Mouse (Mus musculus): ENCODE measurements at regions not wholly inside any gene's neighbourhood (a gene's known extent, or its start where the extent isn't known, plus 50 kb on each side); places are given as distances from the start of the nearest gene placed in this dataset.

GRCm38 (mm10) chr9:115465326-115465725, 155.1 kb upstream of the Stt3b start:
- TF ChIP-seq CTCF (conservative IDR thresholded peaks at IDR 0.05; ENCODE audit: insufficient read depth, insufficient read length, low read depth, low read length) (no peak), POLR2A (IDR thresholded peaks at IDR 0.05; ENCODE audit: low read depth, low read length) (no peak)
